Mouse (Mus musculus) gastrocnemius, postnatal 36 days (tissue): ENCODE measurements at regions not wholly inside any gene's neighbourhood (a gene's known extent, or its start where the extent isn't known, plus 50 kb on each side); places are given as distances from the start of the nearest gene placed in this dataset.

Source experiments
- DNase-seq, 2 experiments: peaks; one replicate each; pipeline ENCODE4 v3.0.0; 2022
- intact Hi-C: fragments of 180-260 bp; cut with DNase I; formaldehyde crosslinking; loops from one replicate; pipeline ENCODE4 v1.15.1; 2025

GRCm38 (mm10) chr13:72924560-72925135, 296.0 kb downstream of the Irx2 start:
- DNase-seq, result no peak
- intact Hi-C loops, result no loop called here

DNA sequence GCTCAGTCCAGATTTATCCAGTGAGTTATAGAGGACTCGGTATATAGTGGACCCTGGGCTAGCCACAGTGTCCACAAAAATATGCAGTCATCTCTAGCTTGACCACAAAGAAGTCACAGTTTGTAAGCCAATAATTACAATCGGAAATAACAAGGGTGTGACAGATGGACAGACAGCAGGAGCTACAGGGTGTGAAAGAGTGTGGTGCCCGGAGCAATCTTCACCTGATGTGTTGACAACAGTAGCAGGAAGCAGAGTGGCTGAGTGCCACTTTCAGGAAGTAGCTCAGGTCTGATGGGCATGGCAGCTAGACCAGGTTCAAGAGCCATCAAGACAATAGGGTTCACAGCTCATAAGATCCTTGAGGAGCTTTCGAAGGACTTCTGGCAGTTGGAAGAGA, 308.6 kb downstream of the Irx2 start:
- intact Hi-C loops, result no loop called here

GRCm38 (mm10) chr13:72938156-72938874, 309.7 kb downstream of the Irx2 start:
- intact Hi-C loops, result no loop called here

More for the DNA sequence above, 308.6 kb downstream of the Irx2 start:
- DNase-seq, result no peak

DNA sequence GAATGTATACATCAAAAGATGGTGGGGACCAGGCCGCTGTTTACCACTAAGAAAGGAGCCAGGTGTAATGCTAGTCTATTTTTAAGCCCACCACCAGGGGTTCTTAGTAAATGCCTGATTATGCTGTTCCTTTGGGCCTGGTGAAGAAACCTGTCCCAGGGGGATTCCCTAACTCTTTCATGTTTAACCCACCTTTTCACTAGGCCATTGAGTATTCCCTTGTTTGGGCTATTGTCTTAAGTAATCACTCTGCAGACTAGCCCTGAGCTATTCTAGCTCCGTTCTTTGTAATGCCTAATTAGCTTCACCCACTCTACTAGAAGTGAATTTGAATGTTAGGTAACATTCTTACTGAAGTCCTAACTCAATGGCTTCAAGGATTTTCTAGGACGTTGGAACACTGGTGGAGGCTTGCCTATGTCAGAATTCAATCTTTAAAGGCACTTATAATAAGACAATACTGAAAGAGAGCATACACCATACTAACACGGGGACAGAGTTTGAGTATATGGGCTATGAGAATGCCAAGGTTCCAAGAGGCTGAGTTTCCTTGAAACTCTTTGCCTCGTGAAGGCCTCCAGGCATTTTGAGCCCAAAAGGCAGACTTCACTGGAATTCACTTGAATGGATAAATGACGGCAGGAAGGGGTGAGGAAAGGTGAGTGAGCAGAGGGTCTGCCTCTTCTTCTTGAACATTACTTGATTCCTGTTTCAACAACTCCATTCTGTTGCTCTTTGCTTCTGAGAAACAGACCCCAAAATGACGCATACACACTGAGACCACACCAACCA, 312.7 kb upstream of the Irx4 start:
- intact Hi-C loops, result no loop called here
- no peak for DNase-seq

More at GRCm38 (mm10) chr13:72938156-72938874, 309.7 kb downstream of the Irx2 start:
- DNase-seq, result no peak

GRCm38 (mm10) chr13:72958616-72959518, 301.4 kb upstream of the Irx4 start:
- DNase-seq, result no peak
- intact Hi-C loops, result no loop called here

DNA sequence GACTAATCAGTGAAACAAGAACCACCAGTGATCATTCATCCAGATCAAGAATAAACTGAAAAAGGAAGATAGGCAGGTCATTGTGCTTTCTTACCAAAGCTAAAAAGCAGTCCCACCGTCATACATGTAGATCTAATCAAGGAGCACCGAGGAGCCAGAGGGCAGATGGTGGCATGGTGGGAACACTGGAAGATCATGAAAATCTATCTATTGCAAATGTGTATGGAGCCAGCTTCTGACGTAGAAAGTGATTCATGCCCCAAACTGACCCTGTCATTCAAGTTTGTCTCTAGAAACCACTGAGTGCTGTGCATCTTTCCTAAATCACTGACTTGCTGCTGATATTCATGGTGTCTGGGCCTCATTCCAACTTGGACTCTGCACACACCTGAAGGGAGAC, 299.0 kb upstream of the Irx4 start:
- intact Hi-C loops, result no loop called here
- no peak for DNase-seq

- no peak for DNase-seq
- intact Hi-C loops, result no loop called here
Observed at GRCm38 (mm10) chr13:72972165-72972564, 288.1 kb upstream of the Irx4 start.

DNA sequence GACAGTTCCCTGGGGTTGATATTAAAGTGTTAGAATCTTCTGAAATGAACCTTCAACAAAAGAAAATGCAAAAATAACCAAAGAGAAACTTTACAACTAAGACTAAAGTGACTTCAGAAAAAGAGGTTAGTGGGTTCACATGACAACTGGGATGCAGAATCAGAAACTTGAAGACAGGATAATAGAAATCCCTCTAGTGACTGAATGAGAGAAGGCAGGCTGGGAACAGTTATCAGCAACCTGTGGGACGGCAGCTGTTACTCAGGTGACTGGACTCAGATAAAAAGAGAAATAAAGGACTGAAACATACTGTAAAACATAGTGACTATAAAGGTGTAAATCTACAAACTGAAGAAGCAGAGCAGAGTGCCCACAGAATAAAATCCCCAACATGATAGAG, 287.4 kb upstream of the Irx4 start:
- no peak for DNase-seq
- intact Hi-C loops, result no loop called here

DNA sequence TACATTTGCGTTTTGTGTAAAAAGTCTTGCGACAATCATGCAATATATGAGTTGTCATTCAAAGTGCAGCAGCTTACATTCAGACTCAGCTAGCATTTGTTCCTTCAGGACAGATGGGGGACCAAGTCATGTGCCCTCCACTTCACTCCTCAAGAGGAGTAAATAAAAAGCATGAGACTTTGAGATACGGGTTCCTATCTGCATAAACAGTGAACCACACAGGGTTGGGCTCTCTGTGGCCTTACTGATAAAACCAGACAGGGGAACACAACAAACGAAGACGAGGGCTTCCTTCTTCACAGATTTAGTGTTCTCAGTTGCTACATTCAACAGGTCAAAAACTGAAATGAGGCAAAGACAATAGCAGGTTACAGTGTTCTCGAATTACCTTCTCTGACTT, 283.1 kb upstream of the Irx4 start:
- intact Hi-C loops, result no loop called here
- no peak for DNase-seq

- intact Hi-C loops, result no loop called here
- no peak for DNase-seq
Observed at GRCm38 (mm10) chr13:72977971-72978370, 282.3 kb upstream of the Irx4 start.

- DNase-seq, result no peak
- intact Hi-C loops, result no loop called here
Observed at GRCm38 (mm10) chr13:72978966-72979365, 281.3 kb upstream of the Irx4 start.

GRCm38 (mm10) chr13:72992589-72993409, 267.5 kb upstream of the Irx4 start:
- intact Hi-C loops, result no loop called here
- DNase-seq, result no peak

- intact Hi-C loops, result no loop called here
- DNase-seq, result no peak
Observed at GRCm38 (mm10) chr13:72993410-72993858, 266.8 kb upstream of the Irx4 start.

DNA sequence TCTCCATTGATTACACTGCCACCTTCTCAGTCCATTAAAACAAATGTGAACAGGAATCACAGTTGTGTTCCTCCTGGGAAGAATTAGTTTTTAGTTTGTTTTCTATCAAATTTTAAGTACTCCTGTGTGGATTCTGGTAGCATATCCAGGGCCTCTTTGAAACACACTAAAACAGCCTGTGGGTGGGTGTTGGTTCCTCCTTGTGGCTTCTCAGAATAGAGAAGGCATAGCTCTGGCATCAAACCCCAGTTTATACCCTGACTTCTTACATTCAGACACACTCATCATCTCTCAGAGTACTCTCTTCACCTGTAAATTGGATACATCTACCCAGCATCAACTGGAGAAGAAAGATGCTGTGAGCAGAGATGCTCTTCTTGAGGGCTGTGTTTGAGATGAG, 265.7 kb upstream of the Irx4 start:
- intact Hi-C loops, result no loop called here
- no peak for DNase-seq

GRCm38 (mm10) chr13:73008856-73009546, 251.3 kb upstream of the Irx4 start:
- DNase-seq, result no peak
- intact Hi-C loops, result no loop called here

DNA sequence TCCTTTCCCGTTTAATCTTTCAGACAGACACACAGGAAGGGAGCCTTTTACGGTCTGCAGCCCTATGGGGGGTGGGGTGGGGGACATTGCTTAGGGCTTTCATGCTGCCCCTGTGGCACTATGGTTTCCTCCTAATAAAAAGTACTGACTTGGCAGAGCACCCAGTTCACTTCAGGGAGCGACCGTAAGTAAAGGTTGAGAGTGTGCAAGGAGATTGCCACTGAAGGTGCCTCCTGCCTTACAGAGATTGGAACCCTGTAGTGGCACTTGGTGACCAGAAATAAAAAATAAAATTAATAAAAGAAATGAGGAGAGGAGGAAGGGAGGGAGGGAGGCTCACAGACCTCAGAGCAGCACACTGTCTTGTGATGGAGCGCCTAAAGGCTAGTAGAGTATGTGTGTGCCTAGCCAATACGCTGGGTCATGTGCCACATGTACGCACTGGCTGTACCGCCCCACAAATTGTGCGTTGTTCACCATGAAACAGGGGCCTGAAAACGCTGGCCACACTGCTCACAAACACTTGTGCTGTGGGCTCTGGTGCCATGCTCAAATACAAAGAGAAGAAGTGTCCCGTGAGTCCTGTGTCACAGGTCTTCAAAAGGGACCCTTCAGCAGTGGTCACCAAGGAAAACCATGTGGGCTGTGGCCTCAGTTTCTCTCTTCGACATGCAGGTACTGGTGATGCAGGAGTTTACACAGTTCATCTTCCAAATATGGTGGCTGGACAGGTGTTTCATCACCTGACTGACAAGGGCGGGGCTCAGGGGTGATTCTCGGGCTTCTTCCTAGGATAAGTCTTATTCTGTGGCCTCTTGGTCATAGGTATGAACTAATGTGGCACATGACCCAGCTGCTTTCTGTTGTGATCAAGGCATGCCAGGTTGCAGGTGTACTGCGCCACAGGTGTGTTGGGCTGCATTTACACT, 250.5 kb upstream of the Irx4 start:
- intact Hi-C loops, result no loop called here
- no peak for DNase-seq

DNA sequence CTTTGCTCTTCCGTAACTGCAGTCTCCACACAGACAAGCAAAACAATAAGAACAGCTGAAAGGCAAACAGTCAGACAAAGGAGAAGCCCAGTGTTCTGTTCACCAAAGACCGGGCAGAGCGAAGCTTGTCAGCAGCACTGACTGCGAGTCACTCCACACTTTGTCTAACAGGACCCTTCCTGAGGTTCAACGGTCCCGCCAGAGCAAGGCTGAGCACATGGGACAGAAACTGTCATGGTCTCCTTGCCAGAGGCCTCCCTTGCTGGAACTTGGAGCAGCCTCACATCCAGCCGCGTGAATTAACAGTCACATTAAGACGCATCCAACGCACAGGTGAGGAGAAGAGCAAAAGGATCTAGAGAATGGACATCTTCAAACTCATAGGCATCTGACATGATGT, 241.1 kb upstream of the Irx4 start:
- intact Hi-C loops, result no loop called here

GRCm38 (mm10) chr13:73031217-73031616, 229.1 kb upstream of the Irx4 start:
- intact Hi-C loops, result loop anchor here (10.0 kb wide), 1 partner anchor 1926 kb away; no protein-coding TSS in a partner anchor

More for the DNA sequence above, 241.1 kb upstream of the Irx4 start:
- DNase-seq, result no peak

More at GRCm38 (mm10) chr13:73031217-73031616, 229.1 kb upstream of the Irx4 start:
- DNase-seq, result no peak
